Mouse (Mus musculus) embryonic facial prominence, embryonic 14.5 days (tissue): ENCODE measurements around the gene Taf12. TPM values are rescaled to one million over a fixed set of nuclear protein-coding genes. Genes with fewer than 3 reads are reported as not detected.

Experiments used
- ATAC-seq: fragments of 200-750 bp; cut with Nextera tagmentation; 2 replicates; pipeline ENCODE4 v1.8.0; 2017; ENCODE audit warnings: low read depth, moderate number of reproducible peaks, moderate TSS enrichment
- DNase-seq: peaks from one replicate; pipeline ENCODE4 v3.0.0-alpha.2; 2015; ENCODE audit warnings: low spot score
- H3K27ac ChIP-seq: fragments of 300-500 bp; sonication (generic); replicated peaks from 2 replicates; pipeline ENCODE4 v1.5.1; 2014; ENCODE audit warnings: low read depth, mild to moderate bottlenecking, low read length, moderate library complexity
- H3K27me3 ChIP-seq: fragments of 300-500 bp; sonication (generic); replicated peaks from 2 replicates; pipeline ENCODE4 v1.6.1; 2014; ENCODE audit warnings: low read length; ENCODE audit not compliant: control insufficient read depth, insufficient read depth
- H3K36me3 ChIP-seq: fragments of 300-500 bp; sonication (generic); 2 replicates; pipeline ENCODE4 v1.6.1; 2014; ENCODE audit warnings: low read length, mixed read lengths; ENCODE audit not compliant: control insufficient read depth, insufficient read depth
- H3K4me1 ChIP-seq: fragments of 300-500 bp; sonication (generic); 2 replicates; pipeline ENCODE4 v1.6.1; 2014; ENCODE audit warnings: antibody characterized with exemption, low read length; ENCODE audit not compliant: control insufficient read depth, insufficient read depth
- H3K4me2 ChIP-seq: fragments of 300-500 bp; sonication (generic); 2 replicates; pipeline ENCODE4 v1.6.1; 2014; ENCODE audit warnings: low read depth, mild to moderate bottlenecking, low read length, moderate library complexity, mixed read lengths
- H3K4me3 ChIP-seq: fragments of 300-500 bp; sonication (generic); 2 replicates; pipeline ENCODE4 v1.5.1; 2014; ENCODE audit warnings: low read depth, mild to moderate bottlenecking, low read length
- H3K9ac ChIP-seq: fragments of 300-500 bp; sonication (generic); 2 replicates; pipeline ENCODE4 v1.6.1; 2014; ENCODE audit warnings: low read depth, mild to moderate bottlenecking, low read length, moderate library complexity, mixed read lengths
- H3K9me3 ChIP-seq: fragments of 300-500 bp; sonication (generic); 2 replicates; pipeline ENCODE4 v1.6.1; 2016; ENCODE audit warnings: low read length; ENCODE audit not compliant: control insufficient read depth
- WGBS: fragments of 180-500 bp; shearing (Covaris S2); extraction: QIAGEN DNeasy Blood & Tissue Kit; methylation state at CpG from one replicate; pipeline ENCODE4 v1.1.7; 2014; 5-methylcytosine and 5-hydroxymethylcytosine counted together
- polyA plus RNA-seq: library from polyadenylated mRNA; unstranded; fragments of >200 nt; fragmentation: Nextera tagmentation; extraction: Ambion mirVana; gene quantifications from 2 replicates; pipeline ENCODE4 v1.2.1, GENCODE M21; 2014

Taf12 gene
- polyA plus RNA-seq, 1 experiment from 2014 or later = 48.8 TPM

- H3K27ac ChIP-seq = no peak overlapping the region
- no peak overlapping the region for H3K4me3 ChIP-seq
- H3K4me2 ChIP-seq = no peak overlapping the region
- no peak for ATAC-seq
- 0 out of 2 replicates have a peak, but pooled peaks cover 3% of the 10 kb centered on the region for H3K4me1 ChIP-seq
- peaks cover 56% of the 10 kb centered on the region for H3K36me3 ChIP-seq
- H3K9me3 ChIP-seq = no peaks in the 10 kb centered on the region
- DNase-seq = no peak
- WGBS = 97% methylated on average over 13 of the region's 13 CpGs
- no peak overlapping the region for H3K9ac ChIP-seq
- no peaks in the 10 kb centered on the region for H3K27me3 ChIP-seq
Measured at GRCm38 (mm10) chr4:132338943-132339342, 64.8 kb downstream of the Taf12 start.

DNA sequence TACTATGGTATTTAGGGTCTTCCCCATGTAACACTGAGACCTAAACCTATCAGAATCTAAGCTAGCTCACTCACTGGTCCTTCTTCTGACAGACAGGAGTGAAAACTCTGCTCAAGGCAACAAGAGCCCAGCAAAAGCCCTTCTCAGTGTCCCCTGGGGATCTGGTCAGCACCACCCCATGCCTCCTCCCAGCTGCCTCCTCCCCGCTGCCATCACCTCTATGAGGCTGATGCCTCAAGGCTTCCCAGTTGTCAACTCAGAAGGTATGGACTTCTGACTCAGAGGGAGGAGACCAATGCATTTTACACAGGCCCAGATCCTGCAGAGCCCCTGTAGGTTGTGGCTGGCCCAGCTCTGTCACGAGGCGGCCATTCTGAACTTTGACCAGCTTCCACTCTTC lies 67.3 kb downstream of the Taf12 start:
- WGBS = 82% methylated on average over 3 of the region's 3 CpGs
- no peak overlapping the region for H3K4me3 ChIP-seq

DNA sequence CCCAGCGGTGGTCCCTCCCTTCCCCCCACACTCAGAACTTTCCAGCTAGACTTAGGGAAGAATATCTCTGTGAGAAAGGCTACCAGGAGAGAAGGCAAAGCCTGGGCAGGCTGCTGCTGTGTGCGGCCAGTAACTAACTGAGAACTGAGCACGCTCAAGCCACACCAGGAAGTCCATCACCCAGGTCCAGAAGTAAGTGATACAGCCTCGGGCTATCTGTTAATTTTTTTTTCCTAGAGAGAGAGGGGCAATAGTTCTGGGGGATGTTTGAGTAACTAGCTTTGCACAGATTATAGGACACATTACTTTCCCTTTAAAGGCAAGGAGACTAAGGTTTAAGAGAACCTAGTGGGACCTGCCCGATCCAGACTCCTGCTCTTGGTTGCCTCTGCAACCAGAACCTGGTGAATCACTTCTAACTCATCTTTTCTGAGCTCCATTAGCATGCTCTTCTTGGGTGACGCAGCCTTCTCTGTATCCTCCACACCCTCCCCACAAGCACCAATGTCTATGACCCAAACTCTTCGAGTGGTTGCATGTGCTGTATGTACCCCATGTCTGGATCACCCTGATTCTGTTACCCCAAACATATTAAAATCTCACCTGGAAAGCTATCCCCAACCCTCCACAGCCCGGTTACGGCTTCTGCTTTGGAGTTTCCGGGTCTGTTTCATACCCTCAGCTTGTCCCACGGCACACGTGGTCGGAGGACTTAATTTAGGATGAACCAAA lies 70.4 kb downstream of the Taf12 start:
- DNase-seq (peak; percentile 27), ATAC-seq (no peak)
- peaks cover 13% of the 10 kb centered on the region for H3K4me1 ChIP-seq
- peaks cover 5% of the 10 kb centered on the region for H3K36me3 ChIP-seq
- peak overlapping the region; percentile 79 for H3K4me3 ChIP-seq
- H3K27me3 ChIP-seq = no peaks in the 10 kb centered on the region
- H3K27ac ChIP-seq = no peak overlapping the region
- H3K9ac ChIP-seq = peak overlapping the region; percentile 79
- 4% methylated on average over 13 of the region's 13 CpGs for WGBS
- H3K4me2 ChIP-seq = peak overlapping the region; percentile 89
- H3K9me3 ChIP-seq = no peaks in the 10 kb centered on the region

More for the DNA sequence above, 67.3 kb downstream of the Taf12 start:
- Histone ChIP-seq H3K27me3 (no peaks in the 10 kb centered on the region), H3K4me1 (peaks cover 13% of the 10 kb centered on the region), H3K9me3 (no peaks in the 10 kb centered on the region), H3K27ac (no peak overlapping the region), H3K9ac (no peak overlapping the region), H3K4me2 (no peak overlapping the region), H3K36me3 (peaks cover 32% of the 10 kb centered on the region)
- no peak for DNase-seq
- ATAC-seq = no peak

Other genes with a start within 250 kb of the Taf12 start
- 0.07 and 0.14 TPM in 2 replicates for gene Gm10300, start 199.7 kb upstream of the Taf12 start, polyA plus RNA-seq
- gene Epb41, start 199.1 kb upstream of the Taf12 start, polyA plus RNA-seq = 64.9 and 65.1 TPM in 2 replicates
- gene Oprd1, start 129.9 kb upstream of the Taf12 start, polyA plus RNA-seq = 0.19 and 0.26 TPM in 2 replicates
- gene Ythdf2, start 62.1 kb upstream of the Taf12 start, polyA plus RNA-seq = 98.5 and 102 TPM in 2 replicates
- gene Gmeb1, start 12.8 kb upstream of the Taf12 start, polyA plus RNA-seq = 24.7 and 28.7 TPM in 2 replicates
- 1.8 and 2.3 TPM in 2 replicates for gene Rab42, start 29.0 kb downstream of the Taf12 start, polyA plus RNA-seq
- gene Trnau1ap, start 55.2 kb downstream of the Taf12 start, polyA plus RNA-seq = 62.3 and 69.9 TPM in 2 replicates
- 40.4 and 46.6 TPM in 2 replicates for gene Rcc1, start 79.2 kb downstream of the Taf12 start, polyA plus RNA-seq
- 18.2 and 18.6 TPM in 2 replicates for gene Phactr4, start 148.1 kb downstream of the Taf12 start, polyA plus RNA-seq
- 6.6 and 8.5 TPM in 2 replicates for gene Med18, start 189.5 kb downstream of the Taf12 start, polyA plus RNA-seq
- gene Sesn2, start 236.1 kb downstream of the Taf12 start, polyA plus RNA-seq = 6.2 and 6.4 TPM in 2 replicates